Mouse (Mus musculus) hindbrain, embryonic 15.5 days (tissue): ENCODE data around the gene Mapk6. TPM values are rescaled to one million over a fixed set of nuclear protein-coding genes. Genes with fewer than 3 reads are reported as not detected.
"Not testable (repeated sequence)": the region's sequence is repeated elsewhere in the genome, so short reads cannot be mapped to it uniquely, and the experiment has no call there.

Source experiments
- ATAC-seq: fragments of 200-750 bp; cut with Nextera tagmentation; 2 replicates; pipeline ENCODE4 v1.8.0; 2017; ENCODE audit warnings: low read depth, moderate number of reproducible peaks, moderate TSS enrichment; ENCODE audit not compliant: low FRiP score
- H3K27ac ChIP-seq: fragments of 300-500 bp; sonication (generic); replicated peaks from 2 replicates; pipeline ENCODE4 v1.5.1; 2015; ENCODE audit warnings: mild to moderate bottlenecking, inconsistent platforms
- H3K27me3 ChIP-seq: fragments of 300-500 bp; sonication (generic); 2 replicates; pipeline ENCODE4 v1.6.1; 2015; ENCODE audit warnings: control low read depth, inconsistent platforms
- H3K36me3 ChIP-seq: fragments of 300-500 bp; sonication (generic); 2 replicates; pipeline ENCODE4 v1.6.1; 2015; ENCODE audit warnings: control low read depth, inconsistent platforms
- H3K4me1 ChIP-seq: fragments of 300-500 bp; sonication (generic); replicated peaks from 2 replicates; pipeline ENCODE4 v1.6.1; 2015; ENCODE audit warnings: control low read depth, inconsistent platforms
- H3K4me2 ChIP-seq: fragments of 300-500 bp; sonication (generic); 2 replicates; pipeline ENCODE4 v1.6.1; 2015; ENCODE audit warnings: moderate library complexity, mild to moderate bottlenecking, inconsistent platforms
- H3K4me3 ChIP-seq: fragments of 300-500 bp; sonication (generic); 2 replicates; pipeline ENCODE4 v1.5.1; 2015; ENCODE audit warnings: mild to moderate bottlenecking, inconsistent platforms
- H3K9ac ChIP-seq: fragments of 300-500 bp; sonication (generic); 2 replicates; pipeline ENCODE4 v1.6.1; 2015; ENCODE audit warnings: inconsistent platforms
- H3K9me3 ChIP-seq: fragments of 300-500 bp; sonication (generic); 2 replicates; pipeline ENCODE4 v1.6.1; 2016; ENCODE audit warnings: control low read depth, inconsistent platforms
- WGBS: fragments of 180-500 bp; shearing (Covaris S2); methylation state at CpG from one replicate; pipeline ENCODE4 v1.1.7; 2015; 5-methylcytosine and 5-hydroxymethylcytosine counted together
- polyA plus RNA-seq: library from polyadenylated mRNA; unstranded; fragments of >200 nt; fragmentation: Nextera tagmentation; extraction: Ambion mirVana; gene quantifications from 2 replicates; pipeline ENCODE4 v1.2.1, GENCODE M21; 2015

The Mapk6 gene
- polyA plus RNA-seq = 151 and 154 TPM in 2 replicates

DNA sequence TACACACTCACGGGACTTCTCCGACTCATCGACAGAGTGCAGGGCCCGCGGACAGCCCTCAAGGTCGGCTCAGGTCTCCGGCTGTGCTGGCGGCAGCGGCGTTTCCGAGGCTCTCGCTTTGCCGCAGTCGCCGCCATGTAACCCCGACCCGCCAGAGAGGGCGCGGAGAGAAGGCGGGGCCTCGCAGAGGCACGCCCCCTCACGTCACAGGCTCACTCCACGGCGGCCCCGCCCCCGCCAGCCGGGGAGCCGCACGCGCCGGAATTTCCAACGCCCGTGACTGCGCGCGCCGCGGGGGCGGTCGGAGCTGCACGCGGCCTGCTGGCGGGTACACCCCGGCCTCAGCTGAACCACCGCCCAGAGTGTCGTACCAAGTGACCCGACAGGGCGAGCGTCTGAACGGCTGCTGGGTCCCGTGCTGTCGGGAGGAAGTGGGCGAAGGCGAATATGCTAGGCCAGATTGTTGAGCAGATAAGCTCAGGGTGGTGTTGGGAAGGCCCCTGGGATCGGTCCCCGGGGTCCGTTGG lies at the start of gene Mapk6:
Mapk6 (minus strand) TSS at position 154 of the 527 bp plus-strand sequence.
- under 1% methylated on average over 56 of the region's 58 CpGs for WGBS
- Histone ChIP-seq H3K9ac (peak within 1 kb of the TSS; percentile 83), H3K4me3 (peak within 1 kb of the TSS; percentile 79), H3K36me3 (no peaks in the 10 kb centered on the region), H3K4me2 (peak within 1 kb of the TSS; percentile 73), H3K9me3 (no peaks in the 10 kb centered on the region), H3K4me1 (peaks cover 30% of the 10 kb centered on the region), H3K27ac (peak within 1 kb of the TSS; percentile 92), H3K27me3 (no peaks in the 10 kb centered on the region)
- ATAC-seq = peak; percentile 92

DNA sequence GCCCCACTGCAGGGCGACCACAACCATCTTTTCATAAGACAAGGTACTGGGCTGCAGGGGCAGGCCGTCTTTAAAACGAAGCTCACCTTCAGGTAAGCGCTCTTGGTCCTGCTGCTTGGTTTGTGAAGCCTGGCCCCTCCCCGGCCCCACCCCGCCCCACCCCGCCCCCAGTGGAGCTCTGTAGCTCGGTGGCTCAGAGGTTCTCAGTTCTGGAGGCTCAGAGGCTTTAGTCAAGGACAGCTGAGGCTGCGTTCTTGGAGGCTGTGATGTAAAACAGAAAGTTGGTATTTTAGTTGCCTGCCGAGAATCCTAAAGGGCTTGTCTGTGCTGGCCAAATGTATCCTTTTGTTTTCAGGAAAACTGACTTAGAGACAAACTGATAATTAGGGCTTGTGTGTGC lies 45.9 kb upstream of the Mapk6 start:
- ATAC-seq = no peak
- H3K9me3 ChIP-seq = no peaks in the 10 kb centered on the region
- H3K27ac ChIP-seq = no peak overlapping the region
- no peak overlapping the region for H3K4me2 ChIP-seq
- no peak overlapping the region for H3K4me3 ChIP-seq
- H3K4me1 ChIP-seq = no peaks in the 10 kb centered on the region
- peaks cover 97% of the 10 kb centered on the region for H3K36me3 ChIP-seq
- H3K9ac ChIP-seq = no peak overlapping the region
- 86% methylated on average over 10 of the region's 10 CpGs for WGBS
- no peaks in the 10 kb centered on the region for H3K27me3 ChIP-seq

DNA sequence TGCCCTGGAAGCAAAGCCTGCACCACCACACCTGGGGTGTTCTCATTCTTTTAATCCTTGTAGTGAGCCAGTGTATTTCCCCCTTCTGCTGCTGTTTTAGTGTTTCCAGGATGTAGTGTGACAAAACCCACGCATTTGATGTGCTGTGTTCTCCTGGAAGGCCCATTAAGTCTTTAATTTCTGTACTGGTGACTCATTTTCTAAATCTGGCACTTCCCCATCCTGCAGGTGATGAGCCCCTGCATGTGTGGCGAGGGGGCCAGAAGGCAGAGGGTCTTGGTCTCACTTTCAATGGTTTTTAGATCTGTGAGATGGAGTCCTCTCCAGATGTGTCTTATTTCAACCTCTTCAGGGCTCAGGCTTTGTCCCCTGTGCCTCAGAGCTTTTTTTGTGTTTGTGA lies 44.2 kb upstream of the Mapk6 start:
- Histone ChIP-seq H3K9ac (no peak overlapping the region), H3K27ac (no peak overlapping the region), H3K4me2 (no peak overlapping the region), H3K36me3 (peaks cover 92% of the 10 kb centered on the region), H3K4me3 (no peak overlapping the region), H3K9me3 (no peaks in the 10 kb centered on the region), H3K4me1 (no peaks in the 10 kb centered on the region), H3K27me3 (no peaks in the 10 kb centered on the region)
- 92% methylated on average over 2 of the region's 2 CpGs for WGBS
- no peak for ATAC-seq

DNA sequence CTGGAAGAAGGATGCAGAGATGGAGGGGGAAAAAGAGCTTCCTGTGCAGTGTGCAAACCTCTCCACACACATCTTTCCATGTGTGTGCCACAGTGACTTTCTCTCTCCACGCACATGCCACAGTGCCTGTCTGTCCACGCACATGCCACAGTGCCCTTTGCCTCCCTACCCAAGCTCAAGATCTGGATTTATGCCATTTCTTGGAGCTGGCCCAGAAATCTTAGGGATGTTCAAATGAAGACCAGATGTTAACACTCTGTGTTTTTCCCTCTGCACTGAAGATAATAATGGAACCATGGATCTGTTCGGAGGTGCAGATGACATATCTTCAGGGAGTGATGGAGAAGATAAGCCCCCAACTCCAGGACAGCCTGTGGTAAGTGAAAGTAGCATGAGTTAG lies 38.2 kb upstream of the Mapk6 start:
- Histone ChIP-seq H3K4me3 (no peak overlapping the region), H3K9me3 (no peaks in the 10 kb centered on the region), H3K4me1 (peaks cover 6% of the 10 kb centered on the region), H3K27me3 (no peaks in the 10 kb centered on the region), H3K4me2 (no peak overlapping the region), H3K27ac (no peak overlapping the region), H3K9ac (no peak overlapping the region), H3K36me3 (peaks cover 70% of the 10 kb centered on the region)
- WGBS = 90% methylated on average over 3 of the region's 3 CpGs
- no peak for ATAC-seq

DNA sequence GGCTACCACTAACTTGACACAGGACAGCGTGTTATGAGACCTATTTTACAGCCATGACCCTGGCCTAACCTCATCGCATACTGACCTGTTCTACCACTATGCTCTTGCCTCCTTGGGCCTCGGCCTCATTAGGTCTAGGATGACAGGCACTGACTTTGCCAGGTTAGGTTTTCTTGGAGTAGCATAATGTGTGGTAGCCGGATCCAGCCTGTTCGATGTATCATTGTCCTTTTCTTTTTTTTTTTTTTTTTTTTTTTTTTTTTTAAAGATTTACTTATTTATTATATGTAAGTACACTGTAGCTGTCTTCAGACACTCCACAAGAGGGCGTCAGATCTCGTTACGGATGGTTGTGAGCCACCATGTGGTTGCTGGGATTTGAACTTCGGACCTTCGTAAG lies 36.8 kb upstream of the Mapk6 start:
- not testable (repeated sequence) for ATAC-seq, H3K9ac ChIP-seq, H3K4me3 ChIP-seq, H3K4me2 ChIP-seq, H3K9me3 ChIP-seq, H3K27me3 ChIP-seq, H3K27ac ChIP-seq
- Histone ChIP-seq H3K36me3 (peaks cover 57% of the 10 kb centered on the region), H3K4me1 (peaks cover 17% of the 10 kb centered on the region)
- WGBS = 87% methylated on average over 10 of the region's 10 CpGs

DNA sequence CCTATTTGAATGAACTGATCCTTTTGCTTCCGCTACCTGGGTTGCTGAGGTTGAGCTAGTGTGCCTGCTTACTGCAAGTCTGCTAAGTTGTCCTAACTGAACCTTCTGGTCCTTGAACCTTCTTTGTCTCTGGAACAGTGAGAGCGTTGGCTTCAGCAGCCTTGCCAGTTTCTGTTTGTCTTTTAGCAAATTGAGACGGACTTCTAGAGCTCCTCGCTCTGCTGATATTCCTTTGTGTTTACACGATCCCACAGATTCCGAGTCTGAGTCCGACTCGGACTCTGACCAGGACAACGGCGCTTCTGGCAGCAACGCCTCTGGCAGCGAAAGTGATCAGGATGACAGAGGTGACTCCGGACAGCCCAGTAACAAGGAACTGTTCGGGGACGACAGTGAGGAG lies 35.2 kb upstream of the Mapk6 start:
- WGBS = 92% methylated on average over 15 of the region's 15 CpGs
- no peak overlapping the region for H3K4me3 ChIP-seq
- no peaks in the 10 kb centered on the region for H3K9me3 ChIP-seq
- H3K27ac ChIP-seq = no peak overlapping the region
- H3K4me1 ChIP-seq = peaks cover 17% of the 10 kb centered on the region
- ATAC-seq = no peak
- peaks cover 48% of the 10 kb centered on the region for H3K36me3 ChIP-seq
- no peaks in the 10 kb centered on the region for H3K27me3 ChIP-seq
- no peak overlapping the region for H3K9ac ChIP-seq
- H3K4me2 ChIP-seq = no peak overlapping the region

DNA sequence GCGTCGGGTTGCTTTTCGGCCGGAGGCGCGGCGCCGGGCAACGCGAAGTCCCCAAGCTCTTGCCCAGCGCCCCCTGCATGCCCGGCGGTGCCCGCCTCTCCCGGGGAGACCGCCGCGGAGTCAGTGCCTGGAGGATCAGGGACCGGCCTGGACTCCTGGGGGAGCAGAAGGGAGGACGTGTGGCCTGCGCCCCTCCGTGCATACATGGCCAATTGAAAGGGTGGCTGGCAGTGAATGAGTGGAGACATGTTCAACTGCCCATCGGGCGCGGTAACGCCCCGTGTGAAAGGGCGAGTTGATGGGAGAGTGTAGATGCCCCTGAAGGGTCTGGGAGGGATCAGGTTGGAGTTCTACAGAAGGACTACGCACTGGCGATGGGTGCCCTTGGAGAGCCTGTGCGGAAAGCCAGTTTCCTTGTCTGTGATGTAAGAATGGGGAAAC lies 31.9 kb upstream of the Mapk6 start:
- Histone ChIP-seq H3K36me3 (peaks cover 16% of the 10 kb centered on the region), H3K4me1 (peaks cover 17% of the 10 kb centered on the region), H3K27ac (peak overlapping the region; percentile 93), H3K9ac (peak overlapping the region; percentile 96), H3K9me3 (no peaks in the 10 kb centered on the region), H3K27me3 (no peaks in the 10 kb centered on the region), H3K4me3 (peak overlapping the region; percentile 96), H3K4me2 (peak overlapping the region; percentile 74)
- WGBS = 0% methylated on average over 31 of the region's 31 CpGs
- peak; percentile 89 for ATAC-seq

DNA sequence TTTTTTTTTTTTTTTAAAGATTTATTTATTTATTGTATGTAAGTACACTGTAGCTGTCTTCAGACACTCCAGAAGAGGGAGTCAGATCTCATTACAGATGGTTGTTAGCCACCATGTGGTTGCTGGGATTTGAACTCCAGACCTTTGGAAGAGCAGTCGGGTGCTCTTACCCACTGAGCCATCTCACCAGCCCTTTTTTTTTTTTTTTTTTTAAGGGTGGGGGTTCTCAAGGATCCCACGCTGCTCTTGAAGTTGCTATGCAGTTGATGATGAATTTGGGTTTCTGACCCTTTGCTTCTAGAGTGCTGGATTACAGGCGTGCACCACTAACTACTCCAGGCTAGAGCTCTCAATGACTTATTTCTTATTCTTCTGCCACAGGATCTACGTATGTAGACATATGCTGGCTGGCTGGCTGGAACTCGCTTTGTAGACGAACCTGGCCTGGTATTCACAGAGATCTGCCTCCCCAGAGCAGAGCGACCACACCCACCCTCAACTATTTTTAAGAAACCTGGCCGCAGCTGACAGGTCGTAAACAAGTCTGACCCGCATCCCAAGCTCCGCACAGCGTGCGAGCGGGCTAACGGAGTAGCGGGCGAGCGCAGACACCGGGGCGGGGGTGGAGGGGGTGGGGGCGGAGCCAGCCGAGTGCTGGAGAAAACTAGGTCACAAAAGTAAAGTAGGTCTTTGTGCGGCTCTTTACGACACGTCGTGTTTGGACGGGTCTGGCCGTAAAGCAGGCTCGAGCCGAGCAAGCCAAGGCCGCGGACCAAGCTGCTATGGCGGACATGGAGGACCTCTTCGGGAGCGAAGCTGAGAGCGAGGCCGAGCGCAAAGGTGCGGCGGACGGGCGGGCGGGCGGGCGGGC lies 31.2 kb upstream of the Mapk6 start, which contains the start of gene Leo1:
Leo1 (plus strand) TSS at position 729 of the 871 bp plus-strand sequence.
- H3K4me3 ChIP-seq = peak within 1 kb of the TSS; percentile 96
- H3K9ac ChIP-seq = peak within 1 kb of the TSS; percentile 96
- H3K27ac ChIP-seq = peak within 1 kb of the TSS; percentile 93
- no peaks in the 10 kb centered on the region for H3K9me3 ChIP-seq
- no peaks in the 10 kb centered on the region for H3K27me3 ChIP-seq
- WGBS = under 1% methylated on average over 45 of the region's 45 CpGs
- peaks cover 10% of the 10 kb centered on the region for H3K36me3 ChIP-seq
- ATAC-seq = peak; percentile 95
- peak within 1 kb of the TSS; percentile 74 for H3K4me2 ChIP-seq
- H3K4me1 ChIP-seq = peaks cover 17% of the 10 kb centered on the region

DNA sequence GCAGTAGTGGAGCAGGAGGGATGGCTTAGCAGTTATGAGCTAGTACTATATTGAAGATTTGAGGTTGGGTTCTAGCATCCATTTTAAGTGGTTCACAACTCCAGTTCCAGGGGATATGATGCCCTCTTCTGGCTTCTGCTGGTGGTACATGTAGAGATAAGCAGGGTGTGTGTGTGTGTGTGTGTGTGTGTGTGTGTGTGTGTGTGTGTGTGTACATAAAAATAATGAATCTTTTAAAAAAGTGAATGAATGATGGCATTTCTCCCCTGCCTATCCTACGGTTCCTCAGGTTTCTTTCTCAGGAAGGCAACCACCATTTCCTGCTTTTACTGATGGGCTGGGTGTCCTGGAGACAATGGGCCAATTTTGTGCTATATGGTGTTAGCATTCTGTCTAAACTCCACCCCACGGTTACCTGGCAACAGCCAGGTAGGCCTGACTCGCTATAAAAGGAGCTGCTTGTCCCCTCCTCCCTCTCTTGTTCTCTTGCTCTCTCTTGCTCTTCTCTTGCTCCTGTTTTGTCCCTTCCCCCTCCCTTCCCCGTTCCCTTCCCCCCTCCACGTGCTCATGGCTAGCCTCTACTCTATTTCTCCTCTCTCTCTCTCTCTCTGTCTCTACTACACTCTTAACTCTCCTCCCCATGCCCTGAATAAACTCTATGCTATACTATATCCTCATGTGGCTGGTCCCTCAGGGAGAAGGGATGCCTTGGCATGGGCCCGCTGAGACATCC lies 28.0 kb upstream of the Mapk6 start:
- Histone ChIP-seq H3K9me3 (no peaks in the 10 kb centered on the region), H3K4me2 (no peak overlapping the region), H3K4me1 (peaks cover 9% of the 10 kb centered on the region), H3K9ac (no peak overlapping the region), H3K27ac (no peak overlapping the region), H3K4me3 (no peak overlapping the region), H3K27me3 (no peaks in the 10 kb centered on the region), H3K36me3 (no peaks in the 10 kb centered on the region)
- 32% methylated on average over 6 of the region's 6 CpGs for WGBS
- no peak for ATAC-seq

DNA sequence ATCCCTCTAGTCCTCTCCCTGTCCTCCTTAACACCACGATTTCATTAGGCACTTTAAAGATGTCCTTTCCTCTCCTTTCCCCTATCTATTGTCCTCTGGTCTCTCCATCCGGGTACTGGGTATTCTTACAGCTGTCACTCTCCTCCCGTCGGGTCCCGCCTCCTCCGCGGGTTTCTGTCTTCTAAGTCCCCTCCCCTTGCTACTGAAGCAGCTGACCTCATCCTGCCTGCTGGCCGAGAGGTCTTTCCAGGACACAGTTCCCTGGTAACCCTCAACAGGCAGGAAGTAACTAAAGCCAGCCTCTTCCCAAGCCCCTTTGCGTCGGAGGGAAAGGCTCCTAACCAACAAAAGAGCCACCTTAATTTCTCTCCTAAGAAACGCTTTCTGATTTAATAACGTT lies 26.1 kb upstream of the Mapk6 start:
- H3K9me3 ChIP-seq = no peaks in the 10 kb centered on the region
- H3K36me3 ChIP-seq = no peaks in the 10 kb centered on the region
- no peaks in the 10 kb centered on the region for H3K27me3 ChIP-seq
- no peak overlapping the region for H3K4me3 ChIP-seq
- H3K27ac ChIP-seq = no peak overlapping the region
- H3K9ac ChIP-seq = no peak overlapping the region
- peak overlapping the region; percentile 17 for H3K4me2 ChIP-seq
- H3K4me1 ChIP-seq = no peaks in the 10 kb centered on the region
- 0 out of 2 replicates have a peak, but pooled peaks have one; percentile 49 for ATAC-seq
- 5% methylated on average over 12 of the region's 12 CpGs for WGBS

DNA sequence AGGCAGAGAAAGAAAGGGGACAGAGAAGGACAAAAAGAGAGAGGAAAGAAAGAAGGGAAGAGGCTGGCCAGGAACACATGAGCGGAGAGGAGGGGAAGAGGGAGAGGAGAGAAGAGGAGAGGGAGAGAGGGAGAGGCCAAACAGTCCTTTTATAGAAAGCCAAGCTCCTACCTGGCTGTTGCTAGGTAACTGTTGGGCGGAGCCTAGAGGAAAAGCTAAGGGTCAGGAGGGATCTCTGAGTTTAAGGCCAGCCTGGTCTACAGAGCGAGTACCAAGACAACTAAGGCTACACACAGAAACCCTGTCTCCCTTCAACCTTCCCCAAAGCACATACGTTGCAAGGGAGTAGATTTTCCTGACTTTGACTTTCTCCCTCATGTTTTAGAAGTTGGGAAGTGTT lies 25.5 kb upstream of the Mapk6 start:
- no peak overlapping the region for H3K27ac ChIP-seq
- WGBS = 83% methylated on average over 4 of the region's 4 CpGs
- no peak overlapping the region for H3K4me3 ChIP-seq
- no peak overlapping the region for H3K9ac ChIP-seq
- ATAC-seq = no peak
- H3K4me1 ChIP-seq = no peaks in the 10 kb centered on the region
- H3K4me2 ChIP-seq = no peak overlapping the region
- H3K9me3 ChIP-seq = no peaks in the 10 kb centered on the region
- no peaks in the 10 kb centered on the region for H3K36me3 ChIP-seq
- H3K27me3 ChIP-seq = no peaks in the 10 kb centered on the region

DNA sequence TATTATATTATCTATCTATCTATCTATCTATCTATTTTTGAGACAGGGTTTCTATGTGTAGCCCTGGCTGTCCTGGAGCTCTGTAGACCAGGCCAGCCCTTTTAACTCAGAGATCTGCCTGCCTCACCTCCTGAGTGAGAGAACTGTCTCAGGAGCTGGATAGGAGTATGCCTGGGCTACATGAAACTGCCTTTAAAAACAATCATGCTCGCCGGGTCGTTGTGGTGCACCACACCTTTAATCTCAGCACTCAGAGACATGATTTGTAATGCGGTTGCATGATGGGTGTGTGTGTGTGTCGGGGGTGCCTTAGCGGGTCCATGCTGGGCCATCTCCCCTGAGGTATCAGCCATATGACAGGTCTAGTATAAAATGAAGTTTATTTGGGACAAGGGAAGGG lies 25.1 kb upstream of the Mapk6 start:
- ATAC-seq = no peak
- Histone ChIP-seq H3K9ac (no peak overlapping the region), H3K36me3 (no peaks in the 10 kb centered on the region), H3K27me3 (no peaks in the 10 kb centered on the region), H3K4me3 (no peak overlapping the region), H3K4me1 (no peaks in the 10 kb centered on the region), H3K9me3 (no peaks in the 10 kb centered on the region), H3K4me2 (no peak overlapping the region), H3K27ac (no peak overlapping the region)
- WGBS = 80% methylated on average over 6 of the region's 6 CpGs
